Mouse (Mus musculus) megakaryocyte, embryonic 14.5 days (primary cell): ENCODE results near the gene Pcyt1b.
A peak's percentile ranks its signal among the peaks of the same experiment; 100 is the strongest.

Experiments used
- FLI1 ChIP-seq: IDR thresholded peaks from 2 replicates; pipeline ENCODE4 v1.6.1; 2012; ENCODE audit warnings: low read length, inconsistent platforms, mixed read lengths
- GATA1 ChIP-seq: IDR thresholded peaks from 3 replicates; pipeline ENCODE4 v1.6.1; 2012; ENCODE audit warnings: mixed read lengths, low read length, inconsistent platforms, borderline replicate concordance

DNA sequence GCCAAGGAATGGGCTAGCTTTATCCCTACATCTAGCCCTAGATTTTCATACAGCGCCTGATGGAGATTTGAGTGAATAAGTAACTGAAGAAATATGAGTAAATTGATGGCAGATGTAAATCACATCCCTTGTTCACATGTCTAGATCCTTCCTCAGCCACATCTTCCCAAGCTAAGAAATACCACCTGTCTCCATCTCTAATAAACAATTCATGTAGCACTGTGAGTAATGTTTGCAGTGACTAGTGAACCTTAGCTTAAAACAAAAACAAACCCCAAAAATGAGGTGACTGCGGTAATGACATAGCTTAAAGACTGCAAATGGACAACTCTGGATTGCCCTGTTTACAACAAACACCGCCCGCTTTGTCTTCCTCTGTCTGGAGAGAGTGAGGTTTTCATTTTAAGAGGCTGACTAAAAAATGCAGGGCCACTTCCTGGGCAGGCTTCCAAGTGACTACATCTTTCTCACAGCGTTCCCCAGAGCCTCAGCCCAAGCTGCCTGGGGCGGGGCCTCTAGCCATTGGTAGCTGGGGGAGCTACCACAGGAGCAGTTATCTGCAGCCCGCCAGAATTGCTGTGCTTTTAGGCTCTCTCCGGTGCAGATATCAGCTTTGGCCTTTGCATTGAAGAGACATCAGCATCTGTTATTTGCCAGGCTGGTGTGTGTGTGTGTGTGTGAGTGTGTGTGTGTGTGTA lies 46.0 kb downstream of the Pcyt1b start:
- TF ChIP-seq GATA1 (0 out of 3 replicates have a peak, but pooled peaks have one; percentile 11), FLI1 (no peak)
